Mouse (Mus musculus) brown adipose tissue, adult 24 weeks (tissue): Measurements from ENCODE around the gene Ranbp10. TPM values are rescaled to one million over a fixed set of nuclear protein-coding genes. Genes with fewer than 3 reads are reported as not detected.

Experiments used
- H3K27ac ChIP-seq: fragments of 200-500 bp; replicated peaks from 2 replicates; pipeline ENCODE4 v1.5.1; 2012; ENCODE audit warnings: low read depth, mild to moderate bottlenecking, low read length
- H3K4me1 ChIP-seq: fragments of 200-500 bp; 2 replicates; pipeline ENCODE4 v1.6.1; 2012; ENCODE audit warnings: low read length, mixed read lengths; ENCODE audit not compliant: control insufficient read depth, insufficient read depth, insufficient read length
- H3K4me3 ChIP-seq: fragments of 200-500 bp; 2 replicates; pipeline ENCODE4 v1.5.1; 2012; ENCODE audit warnings: low read depth, mild to moderate bottlenecking, low read length, moderate library complexity; ENCODE audit not compliant: insufficient read depth
- polyA plus RNA-seq: library from polyadenylated mRNA; stranded (reverse); fragments of >200 nt; gene quantifications from 2 replicates; pipeline ENCODE4 v1.2.4, GENCODE M21; 2012; ENCODE audit not compliant: missing spikeins, insufficient read depth, insufficient read length

The Ranbp10 gene
- polyA plus RNA-seq, result 7.5 and 7.6 TPM in 2 replicates

DNA sequence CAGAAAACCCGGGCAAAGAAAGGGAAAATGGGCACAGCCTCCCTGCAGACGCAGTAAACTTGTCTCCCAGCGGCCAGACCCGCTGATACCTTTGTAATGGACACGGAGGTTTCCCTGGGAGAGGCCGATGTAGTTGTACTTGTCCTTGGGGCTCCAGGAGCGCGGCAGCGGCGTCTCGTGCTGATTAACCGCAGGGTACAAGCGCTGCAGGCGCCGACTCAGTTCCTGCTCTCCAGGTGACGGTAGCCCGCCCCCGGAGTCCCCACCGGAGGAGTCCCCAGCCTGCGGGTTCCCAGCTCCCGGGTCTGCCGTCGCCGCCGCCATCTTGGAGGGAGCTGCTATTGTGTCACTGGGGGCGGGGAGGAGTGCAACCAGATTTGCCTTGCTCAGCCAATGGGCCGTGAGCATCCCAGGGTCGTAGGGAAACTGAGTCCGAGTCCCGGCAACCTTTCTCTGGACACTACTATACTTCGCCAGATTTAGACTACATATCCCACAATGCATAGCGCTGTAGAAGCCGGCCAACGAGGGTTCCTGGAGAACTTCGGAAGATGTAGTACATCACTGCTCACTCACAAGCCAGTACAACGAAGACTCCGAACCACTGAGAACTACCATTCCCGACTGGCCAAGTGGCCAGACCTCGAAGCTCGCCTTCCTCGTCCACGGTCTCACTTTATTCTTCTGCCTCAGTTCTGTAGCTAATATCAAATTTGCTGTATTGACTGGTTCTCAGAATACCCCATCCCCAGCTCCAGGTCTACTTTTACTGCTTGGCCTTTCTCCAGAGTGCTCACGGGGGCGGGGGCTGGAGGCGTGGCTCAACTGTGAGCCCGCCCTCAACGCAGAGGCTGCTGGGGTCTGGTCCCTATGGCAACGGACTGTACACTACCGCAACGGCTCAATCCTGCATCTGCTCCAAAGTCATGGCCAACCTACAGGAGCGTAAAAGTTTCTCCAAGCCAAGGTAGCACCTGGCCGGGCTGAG lies at the start of gene Ranbp10, which contains the start of gene Tsnaxip1:
Ranbp10 (minus strand) TSS at position 490 of the 988 bp plus-strand sequence.
Tsnaxip1 (plus strand) TSS at position 871 of the 988 bp plus-strand sequence.
- H3K4me1 ChIP-seq, result peaks cover 4% of the 10 kb centered on the region
- peak within 1 kb of the TSS; percentile 79 for H3K4me3 ChIP-seq
- peak within 1 kb of the TSS; percentile 74 for H3K27ac ChIP-seq

DNA sequence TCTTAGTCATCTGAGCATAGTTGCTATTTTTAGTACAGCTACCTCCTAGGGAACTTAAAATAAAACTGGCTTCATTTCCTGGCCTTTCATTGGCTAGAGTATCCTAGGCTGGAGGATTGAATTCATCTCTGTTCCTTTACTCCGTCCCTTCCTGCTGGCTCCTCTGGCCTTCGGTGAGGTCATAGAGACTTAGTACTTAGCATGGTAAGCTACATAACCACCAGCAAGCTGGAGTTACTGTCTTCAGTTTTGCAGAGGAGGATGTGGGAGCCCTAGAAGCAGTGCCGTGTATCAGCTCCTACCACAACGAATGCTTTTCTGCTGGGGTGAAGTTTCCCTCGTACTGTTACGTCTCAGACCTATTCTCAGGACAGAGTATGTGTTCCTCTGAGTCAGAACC lies 47.2 kb upstream of the Ranbp10 start:
- peak overlapping the region; percentile 86 for H3K27ac ChIP-seq
- no peak overlapping the region for H3K4me3 ChIP-seq
- H3K4me1 ChIP-seq, result peaks cover 12% of the 10 kb centered on the region; the same call in 1 of the 2 replicates

DNA sequence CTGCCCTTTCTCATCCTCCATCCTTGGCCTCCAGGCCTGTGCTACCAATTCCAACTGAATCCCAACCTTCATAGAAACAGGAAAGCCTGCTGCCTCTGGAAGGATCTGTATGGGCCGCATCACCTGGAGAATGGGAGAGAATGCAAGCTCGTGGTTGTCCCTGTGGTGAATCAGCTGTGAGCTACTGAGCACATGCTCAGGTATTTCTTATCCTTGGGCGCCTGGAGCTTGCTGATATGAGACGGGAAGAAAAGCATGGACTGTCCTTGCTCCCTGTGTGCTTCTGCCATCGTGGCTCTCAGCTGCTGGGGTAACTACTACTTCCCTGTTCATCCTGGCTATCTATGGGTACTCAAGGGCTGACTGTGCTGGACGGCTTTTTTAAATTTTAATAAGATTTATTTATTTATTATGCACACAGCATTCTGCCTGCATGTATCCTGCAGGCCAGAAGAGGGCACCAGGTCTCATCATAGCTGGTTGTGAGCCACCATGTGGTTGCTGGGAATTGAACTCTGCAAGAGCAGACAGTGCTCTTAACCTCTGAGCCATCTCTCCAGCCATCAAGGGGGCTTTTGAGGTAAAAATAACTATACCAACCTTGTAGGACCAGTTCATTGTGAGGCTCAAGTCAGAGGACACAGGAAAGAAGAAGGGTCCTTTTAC lies 39.3 kb upstream of the Ranbp10 start:
- Histone ChIP-seq H3K4me1 (no peaks in the 10 kb centered on the region), H3K27ac (no peak overlapping the region), H3K4me3 (no peak overlapping the region)

DNA sequence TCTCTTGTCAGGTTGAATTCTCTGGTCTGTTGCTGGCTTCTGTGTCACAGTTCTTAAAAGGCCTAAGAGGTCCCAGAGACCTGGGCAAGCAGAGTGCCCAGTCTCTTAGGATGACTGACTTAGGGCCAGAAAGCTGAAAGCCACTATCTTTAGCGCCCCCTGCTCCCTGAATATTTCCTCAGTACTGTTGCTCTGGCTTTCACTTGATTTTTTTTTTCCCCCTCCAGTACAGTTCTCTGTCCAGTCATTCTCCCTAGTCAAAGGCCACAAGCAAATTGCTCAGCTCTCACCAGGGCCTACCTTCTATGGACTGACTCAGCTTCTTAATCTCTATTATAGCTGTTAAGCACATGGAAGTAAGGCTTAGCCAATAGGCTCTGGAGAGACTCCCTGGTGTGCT lies 34.8 kb upstream of the Ranbp10 start:
- Histone ChIP-seq H3K4me3 (peak overlapping the region; percentile 69), H3K27ac (no peak overlapping the region), H3K4me1 (peaks cover 3% of the 10 kb centered on the region; the same call in 1 of the 2 replicates)

DNA sequence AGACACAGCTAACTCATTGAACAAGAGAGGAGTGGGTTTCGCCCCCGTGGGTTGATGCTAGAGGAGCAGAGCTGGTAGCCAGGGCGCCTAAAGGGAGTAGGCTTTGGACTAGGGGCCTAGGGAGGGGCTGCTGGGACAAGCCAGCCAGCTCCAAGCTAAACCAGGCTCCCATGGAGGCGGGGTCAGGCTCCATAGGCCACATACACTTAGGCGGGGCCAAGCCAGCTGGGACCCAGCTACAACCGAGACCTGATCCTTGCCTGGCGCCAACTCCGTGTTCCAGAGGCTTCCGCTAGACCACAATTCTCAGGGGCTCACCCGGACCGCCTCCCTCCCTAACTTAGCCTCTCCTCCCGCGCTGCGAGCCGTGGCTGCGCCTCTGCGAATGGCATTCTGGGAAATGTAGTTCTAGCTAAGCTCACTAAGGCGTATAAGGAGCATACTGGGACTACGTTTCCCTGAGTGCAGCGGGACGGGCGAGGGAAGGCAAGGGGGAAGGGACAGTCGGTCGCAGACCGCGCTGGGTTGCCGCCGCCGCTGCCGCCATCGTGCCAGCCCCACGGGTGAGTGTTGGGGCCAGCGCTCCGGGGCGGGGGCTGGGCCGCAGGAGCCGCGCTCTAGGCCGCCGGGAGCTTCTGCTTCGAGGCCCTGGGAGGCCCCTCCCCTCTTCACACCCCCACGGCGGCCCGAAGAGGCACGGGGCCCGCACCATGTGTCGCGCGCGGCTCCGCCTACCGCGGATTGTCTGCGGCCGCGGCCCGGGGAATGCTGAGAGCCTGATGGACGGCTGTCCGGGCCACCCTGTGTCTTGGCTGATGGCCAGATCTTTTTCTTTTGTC lies 33.2 kb upstream of the Ranbp10 start, which contains the start of gene Nutf2:
Nutf2 (plus strand) TSS at position 438 of the 839 bp plus-strand sequence.
- peak within 1 kb of the TSS; percentile 69 for H3K4me3 ChIP-seq
- H3K27ac ChIP-seq, result peak within 1 kb of the TSS; percentile 86
- H3K4me1 ChIP-seq, result peaks cover 8% of the 10 kb centered on the region

DNA sequence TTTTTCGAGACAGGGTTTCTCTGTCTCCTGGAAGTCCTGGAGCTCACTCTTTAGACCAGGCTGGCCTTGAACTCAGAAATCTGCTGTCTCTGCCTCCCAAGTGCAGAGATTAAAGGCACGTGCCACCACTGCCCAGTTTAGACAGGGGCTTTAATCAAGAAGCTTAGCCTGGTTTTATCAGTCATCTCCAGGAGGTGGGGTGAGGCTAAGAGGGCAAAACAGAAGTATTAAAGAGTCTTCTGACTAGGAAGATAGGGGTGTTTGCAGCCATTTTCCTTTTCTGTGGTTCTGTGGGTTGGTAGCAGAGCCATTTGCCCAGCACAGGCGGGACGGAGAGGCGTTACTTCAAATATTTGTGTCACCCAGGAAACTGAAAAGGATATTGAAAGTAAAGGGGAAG lies 32.2 kb upstream of the Ranbp10 start:
- peaks cover 8% of the 10 kb centered on the region for H3K4me1 ChIP-seq
- H3K4me3 ChIP-seq, result no peak overlapping the region
- H3K27ac ChIP-seq, result no peak overlapping the region

DNA sequence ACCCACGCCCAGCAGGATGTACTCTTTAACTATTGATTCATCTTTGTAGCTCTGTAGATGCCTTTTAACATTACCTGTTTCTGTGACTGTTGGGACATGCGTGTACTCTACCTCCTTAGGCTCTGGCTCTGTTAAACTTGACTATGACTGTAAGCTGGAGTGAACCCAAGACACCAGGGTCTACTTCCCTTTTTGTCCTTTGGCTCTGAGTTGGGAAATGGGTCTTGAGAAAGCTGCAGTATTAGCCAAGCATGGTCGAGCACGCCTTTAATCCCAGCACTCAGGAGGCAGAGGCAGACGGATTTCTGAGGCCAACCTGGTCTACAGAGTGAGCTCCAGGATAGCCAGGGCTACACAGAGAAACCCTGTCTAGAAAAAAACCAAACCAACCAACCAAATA lies 31.3 kb upstream of the Ranbp10 start:
- H3K27ac ChIP-seq, result no peak overlapping the region
- H3K4me1 ChIP-seq, result peaks cover 8% of the 10 kb centered on the region
- no peak overlapping the region for H3K4me3 ChIP-seq

DNA sequence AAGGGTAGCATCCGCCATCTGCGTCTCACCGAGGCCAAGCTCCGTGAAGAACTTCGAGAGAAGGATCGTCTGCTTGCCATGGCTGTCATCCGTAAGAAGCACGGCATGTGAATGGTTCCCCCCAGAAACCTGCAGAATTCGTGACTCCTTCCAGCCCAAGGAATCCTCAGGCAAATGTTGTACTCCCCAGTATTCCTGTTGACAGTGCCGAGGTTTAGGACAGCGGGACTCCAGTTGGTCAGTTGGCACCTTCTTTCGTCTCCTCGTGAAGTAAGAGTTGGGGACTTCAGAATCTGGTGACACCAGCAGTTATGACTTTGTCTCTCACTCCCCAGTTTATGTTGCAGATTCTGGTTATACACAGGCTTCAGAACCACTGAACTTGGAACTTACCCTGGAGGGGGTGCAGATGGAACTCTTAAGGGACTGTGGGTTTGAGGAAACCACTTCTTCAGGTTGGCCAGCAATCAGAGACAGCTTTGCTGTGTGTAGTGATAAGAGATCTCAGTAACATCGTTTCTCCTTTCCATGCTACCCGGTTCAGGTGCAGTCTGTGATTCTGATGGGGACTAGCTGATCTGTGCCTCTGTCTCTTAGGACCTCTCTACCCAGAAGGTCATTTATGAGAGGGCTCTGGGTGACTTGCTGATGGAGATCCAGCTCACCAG lies 29.2 kb upstream of the Ranbp10 start:
- H3K27ac ChIP-seq, result no peak overlapping the region

DNA sequence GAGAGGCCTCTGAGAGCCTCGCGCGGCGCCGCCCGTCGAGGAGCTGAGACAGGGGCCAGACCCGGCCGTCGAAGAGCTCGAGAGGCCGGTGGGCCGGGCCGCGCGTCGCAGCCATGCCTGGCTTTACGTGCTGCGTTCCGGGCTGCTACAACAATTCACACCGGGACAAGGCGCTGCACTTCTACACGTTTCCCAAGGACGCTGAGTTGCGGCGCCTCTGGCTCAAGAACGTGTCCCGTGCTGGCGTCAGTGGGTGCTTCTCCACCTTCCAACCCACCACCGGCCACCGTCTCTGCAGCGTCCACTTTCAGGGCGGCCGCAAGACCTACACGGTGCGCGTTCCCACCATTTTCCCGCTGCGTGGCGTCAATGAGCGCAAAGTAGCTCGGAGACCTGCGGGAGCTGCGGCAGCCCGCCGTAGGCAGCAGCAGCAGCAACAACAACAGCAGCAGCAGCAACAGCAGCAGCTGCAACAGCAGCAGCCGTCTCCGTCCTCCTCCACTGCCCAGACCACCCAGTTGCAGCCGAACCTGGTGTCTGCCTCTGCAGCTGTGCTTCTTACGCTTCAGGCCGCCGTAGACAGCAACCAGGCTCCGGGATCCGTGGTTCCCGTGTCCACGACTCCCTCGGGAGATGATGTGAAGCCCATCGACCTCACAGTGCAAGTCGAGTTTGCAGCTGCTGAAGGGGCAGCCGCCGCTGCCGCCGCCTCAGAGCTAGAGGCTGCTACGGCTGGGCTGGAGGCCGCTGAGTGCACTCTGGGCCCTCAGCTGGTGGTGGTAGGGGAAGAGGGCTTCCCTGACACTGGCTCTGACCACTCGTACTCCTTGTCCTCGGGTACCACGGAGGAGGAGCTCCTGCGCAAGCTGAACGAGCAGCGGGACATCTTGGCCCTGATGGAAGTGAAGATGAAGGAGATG lies 28.4 kb upstream of the Ranbp10 start:
- peak overlapping the region; percentile 86 for H3K4me3 ChIP-seq
- H3K27ac ChIP-seq, result peak overlapping the region; percentile 53
- peaks cover 8% of the 10 kb centered on the region for H3K4me1 ChIP-seq

More for the DNA sequence above, 29.2 kb upstream of the Ranbp10 start:
- Histone ChIP-seq H3K4me1 (peaks cover 8% of the 10 kb centered on the region), H3K4me3 (peak overlapping the region; percentile 86)

DNA sequence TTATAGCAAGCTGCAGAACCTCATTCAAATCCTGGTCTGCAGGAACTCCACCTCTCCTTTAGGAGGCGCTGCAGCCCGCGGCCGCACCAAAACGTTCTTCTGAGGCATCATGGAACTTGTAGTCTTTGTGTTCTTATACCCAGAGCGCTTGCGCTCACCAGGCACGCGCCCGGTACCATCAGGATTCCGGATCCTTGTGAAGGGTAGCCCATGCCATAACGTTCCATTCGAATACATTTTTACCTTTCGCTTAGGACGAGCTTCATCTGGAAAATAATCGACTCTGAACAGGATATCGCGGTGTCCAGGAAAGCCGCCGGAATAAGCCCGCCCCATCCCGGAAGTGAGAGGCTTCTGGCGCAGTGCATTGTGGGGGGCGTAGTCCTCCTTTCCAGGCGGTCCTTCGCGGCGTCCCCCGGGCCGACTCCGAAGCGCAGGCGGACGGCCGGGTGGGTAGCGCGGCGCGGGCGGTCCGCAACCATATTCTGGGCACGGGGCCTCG lies 27.6 kb upstream of the Ranbp10 start, which contains the start of gene Thap11:
Thap11 (plus strand) TSS at position 418 of the 502 bp plus-strand sequence.
- Histone ChIP-seq H3K4me3 (peak within 1 kb of the TSS; percentile 86), H3K27ac (peak within 1 kb of the TSS; percentile 99), H3K4me1 (peaks cover 8% of the 10 kb centered on the region)

DNA sequence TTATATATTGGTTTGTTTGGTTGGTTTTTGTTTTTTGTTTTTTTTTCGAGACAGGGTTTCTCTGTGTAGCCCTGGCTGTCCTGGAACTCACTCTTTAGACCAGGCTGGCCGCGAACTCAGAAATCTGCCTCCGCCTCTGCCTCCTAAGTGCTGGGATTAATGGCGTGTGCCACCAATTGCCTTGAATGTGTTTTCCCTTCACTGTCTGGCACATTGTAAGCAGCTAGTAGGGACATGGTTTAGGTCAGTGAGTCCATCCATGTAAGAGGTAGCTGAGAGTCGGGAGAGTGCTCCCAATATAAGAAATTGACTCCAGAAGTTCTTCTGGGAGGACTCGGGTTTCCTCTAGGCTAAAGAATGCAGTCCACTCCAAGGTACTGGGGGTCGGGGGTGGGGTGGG lies 27.2 kb upstream of the Ranbp10 start:
- Histone ChIP-seq H3K4me3 (no peak overlapping the region), H3K27ac (no peak overlapping the region), H3K4me1 (peaks cover 8% of the 10 kb centered on the region)

DNA sequence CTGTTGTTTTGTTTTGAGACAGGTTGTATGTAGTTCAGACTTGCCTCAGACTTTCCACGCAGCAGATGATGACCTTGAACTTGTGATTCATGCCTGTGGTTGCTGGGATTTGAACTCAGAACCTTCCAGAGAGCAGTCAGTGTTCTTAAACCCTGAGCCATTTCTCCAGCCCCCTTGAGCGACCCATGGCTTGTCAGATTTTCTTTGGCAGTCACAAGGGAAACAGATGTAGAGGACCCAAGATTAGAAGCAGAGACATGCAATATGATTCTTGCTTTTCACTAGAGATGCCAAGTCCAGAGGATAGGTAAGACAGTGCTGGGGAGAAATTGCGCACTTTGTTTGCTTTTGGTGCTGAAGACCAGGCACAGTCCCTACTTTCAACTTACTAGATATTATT lies 26.0 kb upstream of the Ranbp10 start, which contains the start of gene Cenpt:
Cenpt (minus strand) TSS at position 101 of the 400 bp plus-strand sequence.
- H3K4me3 ChIP-seq, result no peak within 1 kb of the TSS
- no peak within 1 kb of the TSS for H3K27ac ChIP-seq
- H3K4me1 ChIP-seq, result peaks cover 8% of the 10 kb centered on the region

DNA sequence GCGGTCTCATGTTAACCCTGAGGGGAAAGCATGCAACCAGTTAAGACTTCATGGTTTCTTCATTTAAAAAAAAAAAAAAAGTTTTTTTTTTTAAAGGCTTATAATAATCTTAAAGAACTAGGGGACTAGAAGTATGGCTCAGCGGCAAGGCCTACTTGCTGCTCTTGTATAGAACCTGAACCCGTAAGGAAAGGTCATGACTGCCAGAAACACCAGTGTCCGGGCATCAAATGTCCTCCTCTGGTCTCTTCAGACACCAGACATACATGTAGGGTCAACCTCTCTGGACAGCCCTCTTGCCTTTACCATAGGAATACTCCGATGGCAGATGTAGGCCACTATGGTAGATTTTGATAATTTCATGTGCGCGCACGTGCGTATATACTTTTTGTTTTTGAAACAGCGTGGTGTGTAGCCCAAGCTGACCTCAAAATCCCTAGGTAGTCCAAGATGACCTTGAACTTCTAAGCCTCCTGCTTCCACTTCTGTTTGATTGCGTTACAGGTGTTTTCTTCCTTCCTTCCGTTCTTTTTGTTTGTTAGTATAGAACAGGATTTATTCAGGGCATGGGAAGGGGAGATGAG lies 25.1 kb upstream of the Ranbp10 start:
- Histone ChIP-seq H3K27ac (no peak overlapping the region), H3K4me3 (no peak overlapping the region), H3K4me1 (peaks cover 5% of the 10 kb centered on the region)
